Mouse (Mus musculus): ENCODE measurements around the gene Ercc2.

Gene Ercc2

GRCm38 (mm10) chr7:19359892-19360641, 21.7 kb upstream of the Ercc2 start:
- peak; percentile 76 for DNase-seq (ENCODE audit: low read depth, low spot score)

DNA sequence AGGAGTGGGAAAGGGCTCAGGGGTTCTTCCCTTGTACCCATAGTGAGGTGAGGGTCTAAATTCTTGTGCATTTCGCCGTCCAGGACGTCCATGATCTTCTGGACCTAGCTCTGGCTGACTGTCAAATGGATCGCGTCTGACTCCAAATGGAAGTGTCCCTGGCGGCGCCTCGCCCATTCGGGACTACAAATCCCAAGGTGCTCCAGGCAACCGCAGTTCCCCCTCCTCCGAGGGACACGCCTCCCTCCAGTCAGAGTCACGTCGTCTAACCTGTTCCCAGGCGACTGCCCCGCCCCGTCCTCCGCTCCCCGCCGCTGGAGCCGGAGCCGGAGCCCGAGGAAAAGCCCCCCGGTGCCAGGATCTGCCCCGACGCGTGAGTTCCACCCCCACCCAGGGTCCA, 20.9 kb upstream of the Ercc2 start:
- DNase-seq (ENCODE audit: low read depth, low spot score) = peak; percentile 75

DNA sequence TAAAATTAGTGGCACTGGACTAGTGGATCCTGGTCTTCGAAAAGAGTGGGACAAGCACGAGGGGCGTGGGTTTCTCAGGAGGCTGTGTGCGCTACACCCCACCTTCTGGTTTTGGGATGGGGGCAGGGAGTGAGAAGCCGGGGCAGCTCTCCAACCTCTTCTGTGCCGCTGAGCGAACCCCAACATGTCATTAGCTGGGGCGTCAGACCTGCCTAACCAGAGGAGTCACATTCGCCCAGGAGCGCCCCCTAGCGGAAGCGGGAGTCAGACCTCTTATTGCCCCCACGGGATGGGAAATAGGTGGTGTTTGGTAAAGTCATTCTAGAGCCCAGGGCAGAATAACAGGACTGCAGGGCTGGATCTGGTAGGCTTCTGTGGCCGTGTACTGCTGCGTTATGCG, 20.1 kb upstream of the Ercc2 start:
- DNase-seq (ENCODE audit: low read depth, low spot score) = no peak

- DNase-seq (ENCODE audit: low read depth, low spot score) = no peak
These were observed 19.5 kb upstream of the Ercc2 start for GRCm38 (mm10) chr7:19362276-19362675.

- DNase-seq (ENCODE audit: low read depth, low spot score) = peak; percentile 73
These were observed 17.9 kb upstream of the Ercc2 start for GRCm38 (mm10) chr7:19363881-19364280.

GRCm38 (mm10) chr7:19365376-19365775, 16.4 kb upstream of the Ercc2 start:
- DNase-seq (ENCODE audit: low read depth, low spot score) = no peak

GRCm38 (mm10) chr7:19368380-19368779, 13.4 kb upstream of the Ercc2 start:
- no peak for DNase-seq (ENCODE audit: low read depth, low spot score)

GRCm38 (mm10) chr7:19369823-19370425, 11.9 kb upstream of the Ercc2 start:
- DNase-seq (ENCODE audit: low read depth, low spot score) = no peak

GRCm38 (mm10) chr7:19373367-19373766, 8.4 kb upstream of the Ercc2 start:
- DNase-seq (ENCODE audit: low read depth, low spot score) = no peak

GRCm38 (mm10) chr7:19375368-19375767, 6.4 kb upstream of the Ercc2 start:
- no peak for DNase-seq (ENCODE audit: low read depth, low spot score)

- DNase-seq (ENCODE audit: low read depth, low spot score) = no peak
These were observed 5.8 kb upstream of the Ercc2 start for GRCm38 (mm10) chr7:19376019-19376418.

DNA sequence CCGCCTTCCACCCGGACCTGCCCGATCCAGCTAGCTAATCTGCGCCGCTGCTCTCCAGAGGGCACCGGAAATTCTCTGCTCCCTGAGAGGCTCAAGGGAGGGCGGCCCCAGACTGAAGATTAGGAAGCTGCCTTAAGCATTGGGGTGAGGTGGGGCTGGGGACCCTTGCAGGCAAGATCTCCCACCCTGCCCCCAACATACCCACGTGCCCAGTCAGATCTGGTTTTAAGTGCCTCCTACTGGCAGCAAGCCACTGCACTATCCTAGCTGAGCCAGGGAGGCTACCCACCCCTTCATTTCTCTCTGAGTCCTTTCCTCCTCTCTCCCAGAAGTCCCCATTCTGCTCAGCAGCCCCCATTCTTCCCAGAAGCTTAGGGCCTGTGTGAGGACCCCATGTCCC, 3.8 kb upstream of the Ercc2 start:
- no peak for DNase-seq (ENCODE audit: low read depth, low spot score)

GRCm38 (mm10) chr7:19382166-19382541, 344 bp downstream of the Ercc2 start:
- DNase-seq (ENCODE audit: low read depth, low spot score) = no peak

- DNase-seq (ENCODE audit: low read depth, low spot score) = no peak
These were observed 1.9 kb downstream of the Ercc2 start for GRCm38 (mm10) chr7:19383708-19384107.

GRCm38 (mm10) chr7:19388699-19389413, 7.0 kb downstream of the Ercc2 start:
- no peak for DNase-seq (ENCODE audit: low read depth, low spot score)

DNA sequence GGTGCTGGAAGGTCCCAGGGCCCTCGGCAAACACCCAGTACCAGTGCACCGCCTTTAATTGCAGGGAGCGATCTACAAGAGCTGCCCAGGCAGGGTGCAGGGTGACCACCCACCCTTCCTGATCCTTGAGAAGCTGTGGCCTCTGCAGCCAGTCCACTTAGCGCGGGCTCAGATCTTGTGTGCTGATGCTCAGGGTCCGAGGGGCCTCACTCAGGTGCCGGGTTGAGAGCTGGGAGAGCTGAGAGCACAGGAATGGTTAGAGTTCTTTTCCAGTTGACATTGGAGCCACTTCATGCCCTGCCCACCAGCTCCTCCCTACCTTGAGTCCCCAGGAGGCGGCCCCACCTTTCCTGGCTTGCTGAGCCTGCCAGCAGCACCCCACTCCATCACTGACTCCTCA, 12.7 kb downstream of the Ercc2 start:
- DNase-seq (ENCODE audit: low read depth, low spot score) = no peak

DNA sequence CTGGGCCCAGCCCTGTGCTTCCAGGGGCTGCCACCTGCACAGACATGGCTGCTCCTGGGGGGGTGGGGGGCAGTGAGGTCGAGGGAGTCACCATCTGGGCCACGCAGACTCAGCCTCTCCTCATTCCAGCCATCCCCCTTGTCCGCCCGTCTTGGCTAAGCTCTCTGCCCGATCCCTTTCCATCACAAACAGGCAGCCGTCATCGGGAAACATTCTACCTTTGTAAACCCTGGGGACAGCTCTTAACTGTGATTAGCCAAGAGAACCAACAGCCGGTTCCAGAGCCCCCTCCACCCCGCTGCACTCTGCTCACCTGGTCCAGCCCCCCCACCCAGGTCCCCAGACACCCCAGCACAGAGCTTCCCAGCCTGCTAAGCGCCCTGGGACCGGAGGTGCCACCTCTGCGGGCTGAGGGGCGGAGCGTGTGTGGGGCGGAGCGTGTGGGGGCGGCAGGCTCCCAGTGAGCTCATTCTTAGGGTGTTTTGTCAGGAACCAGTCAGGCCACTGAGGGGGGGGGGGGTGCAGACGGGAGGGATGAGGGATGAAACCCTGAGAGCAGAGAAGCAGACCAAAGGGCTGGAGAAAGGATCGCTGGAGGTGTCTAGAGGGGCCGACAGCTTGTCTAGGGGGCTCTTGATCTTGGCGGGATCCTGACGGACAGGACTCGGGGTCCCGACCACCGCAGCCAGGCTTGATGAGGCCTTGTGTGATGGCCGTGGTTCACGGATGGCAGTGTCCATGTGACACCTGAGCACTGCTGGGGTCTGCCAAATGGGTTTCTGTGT, 17.9 kb downstream of the Ercc2 start:
- DNase-seq (ENCODE audit: low read depth, low spot score) = no peak

- DNase-seq (ENCODE audit: low read depth, low spot score) = no peak
These were observed 19.1 kb downstream of the Ercc2 start for GRCm38 (mm10) chr7:19400946-19401345.

GRCm38 (mm10) chr7:19402535-19403112, 20.8 kb downstream of the Ercc2 start:
- no peak for DNase-seq (ENCODE audit: low read depth, low spot score)

DNA sequence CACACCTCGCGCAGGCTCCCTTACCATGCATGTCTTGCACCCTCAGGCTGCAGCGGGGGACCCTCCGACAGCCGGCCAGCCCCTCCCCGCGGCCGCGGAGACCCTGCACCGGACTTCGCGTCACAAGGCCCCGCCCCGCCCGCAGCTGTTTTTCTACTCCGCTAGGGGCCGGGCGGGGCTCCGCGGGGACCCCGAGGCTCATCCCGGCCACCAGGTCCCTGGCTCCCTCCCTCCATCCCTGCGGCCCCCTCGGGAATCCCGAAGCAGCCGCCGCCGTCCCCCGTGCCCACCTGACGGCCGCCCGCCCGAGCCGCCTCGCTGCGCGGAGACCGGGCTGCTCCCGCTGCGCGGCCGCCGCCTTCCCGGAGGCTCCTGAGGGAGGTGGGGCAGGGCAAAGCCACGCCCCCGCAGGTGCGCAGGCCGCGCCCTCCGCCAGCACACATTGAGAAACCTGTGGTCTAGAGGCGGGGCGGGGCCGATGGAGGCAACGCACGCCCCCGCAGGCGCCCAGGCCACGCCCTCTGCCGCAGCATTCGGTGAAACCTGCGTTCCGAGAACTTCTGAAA, 22.0 kb downstream of the Ercc2 start, which contains the start of gene Klc3:
Gene Klc3 (minus strand): TSS at position 374 of the 566 bp plus-strand sequence.
- DNase-seq (ENCODE audit: low read depth, low spot score) = no peak

DNA sequence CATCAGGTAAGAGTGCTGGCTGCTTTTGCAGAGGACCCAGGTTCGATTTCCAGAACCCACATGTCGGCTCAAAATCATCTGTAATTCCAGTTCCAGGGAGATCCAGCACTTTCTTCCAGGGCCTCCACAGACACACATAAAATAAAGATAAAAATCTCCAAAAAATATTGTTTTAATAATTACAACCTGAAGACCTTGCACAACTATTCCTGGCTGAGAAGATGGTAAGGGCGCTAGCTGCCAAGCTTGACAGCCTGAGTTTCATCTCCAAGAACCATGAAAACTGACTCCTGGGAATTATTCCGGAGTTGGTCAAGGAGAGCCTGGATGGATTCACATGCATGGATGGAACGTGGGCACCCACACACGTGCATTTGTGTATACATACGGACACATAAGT, 22.7 kb downstream of the Ercc2 start, which contains the start of gene Ckm:
Gene Ckm (plus strand): TSS at position 301 of the 400 bp plus-strand sequence.
- no peak for DNase-seq (ENCODE audit: low read depth, low spot score)

Measured in WW6 (cell line).